Mouse (Mus musculus): Measurements from ENCODE around the gene Psmb9. TPM values are rescaled to one million over a fixed set of nuclear protein-coding genes. Genes with fewer than 3 reads are reported as not detected.

The Psmb9 gene
- polyA plus RNA-seq, 1 experiment from 2014 or later: 1.3 TPM

GRCm38 (mm10) chr17:34217216-34217928 lies 29.8 kb upstream of the Psmb9 start:
- Histone ChIP-seq H3K4me1 (peaks cover 7% of the 10 kb centered on the region; the same call in 1 of the 2 replicates), H3K9me3 (peaks cover 9% of the 10 kb centered on the region), H3K27ac (no peak overlapping the region), H3K4me3 (no peak overlapping the region), H3K27me3 (ENCODE audit: poor library complexity, severe bottlenecking) (peaks cover 36% of the 10 kb centered on the region), H3K36me3 (replicated peaks) (no peaks in the 10 kb centered on the region)
- no peak for DNase-seq (ENCODE audit: extremely low spot score, low spot score)
- WGBS: 87% methylated on average over 8 of the region's 8 CpGs

- Histone ChIP-seq H3K4me3 (no peak overlapping the region), H3K27ac (no peak overlapping the region), H3K4me1 (peaks cover 15% of the 10 kb centered on the region), H3K27me3 (ENCODE audit: poor library complexity, severe bottlenecking) (peaks cover 58% of the 10 kb centered on the region), H3K9me3 (peaks cover 9% of the 10 kb centered on the region), H3K36me3 (replicated peaks) (no peaks in the 10 kb centered on the region)
- DNase-seq (ENCODE audit: extremely low spot score, low spot score): no peak
- 86% methylated on average over 12 of the region's 12 CpGs for WGBS
These were observed 27.6 kb upstream of the Psmb9 start for GRCm38 (mm10) chr17:34215176-34215575.

GRCm38 (mm10) chr17:34213936-34214335 lies 26.4 kb upstream of the Psmb9 start:
- Histone ChIP-seq H3K27me3 (ENCODE audit: poor library complexity, severe bottlenecking) (peaks cover 61% of the 10 kb centered on the region), H3K9me3 (peaks cover 9% of the 10 kb centered on the region), H3K4me1 (peaks cover 15% of the 10 kb centered on the region), H3K36me3 (replicated peaks) (no peaks in the 10 kb centered on the region), H3K27ac (no peak overlapping the region), H3K4me3 (no peak overlapping the region)
- no peak for DNase-seq (ENCODE audit: extremely low spot score, low spot score)
- 49% methylated on average over 21 of the region's 21 CpGs for WGBS

GRCm38 (mm10) chr17:34211746-34212365 lies 24.3 kb upstream of the Psmb9 start:
- no peak for DNase-seq (ENCODE audit: extremely low spot score, low spot score)
- Histone ChIP-seq H3K4me3 (no peak overlapping the region; the same call in 1 of the 2 replicates), H3K36me3 (replicated peaks) (no peaks in the 10 kb centered on the region), H3K27me3 (ENCODE audit: poor library complexity, severe bottlenecking) (peaks cover 79% of the 10 kb centered on the region), H3K27ac (no peak overlapping the region), H3K9me3 (peaks cover 4% of the 10 kb centered on the region; the same call in 1 of the 2 replicates), H3K4me1 (peaks cover 15% of the 10 kb centered on the region)
- 17% methylated on average over 23 of the region's 23 CpGs for WGBS

- H3K36me3 ChIP-seq (replicated peaks): no peaks in the 10 kb centered on the region
- no peak overlapping the region for H3K4me3 ChIP-seq
- H3K27ac ChIP-seq: no peak overlapping the region
- H3K27me3 ChIP-seq (ENCODE audit: poor library complexity, severe bottlenecking): peaks cover 88% of the 10 kb centered on the region
- 84% methylated on average over 3 of the region's 3 CpGs for WGBS
- peaks cover 15% of the 10 kb centered on the region for H3K4me1 ChIP-seq
- H3K9me3 ChIP-seq: peaks cover 4% of the 10 kb centered on the region; the same call in 1 of the 2 replicates
- DNase-seq (ENCODE audit: extremely low spot score, low spot score): no peak
These were observed 23.0 kb upstream of the Psmb9 start for GRCm38 (mm10) chr17:34210599-34210998.

GRCm38 (mm10) chr17:34209680-34210079 lies 22.1 kb upstream of the Psmb9 start:
- 37% methylated on average over 3 of the region's 3 CpGs for WGBS
- Histone ChIP-seq H3K27me3 (ENCODE audit: poor library complexity, severe bottlenecking) (peaks cover 88% of the 10 kb centered on the region), H3K27ac (no peak overlapping the region), H3K4me1 (peaks cover 24% of the 10 kb centered on the region), H3K36me3 (replicated peaks) (no peaks in the 10 kb centered on the region), H3K4me3 (no peak overlapping the region), H3K9me3 (peaks cover 4% of the 10 kb centered on the region; the same call in 1 of the 2 replicates)
- DNase-seq (ENCODE audit: extremely low spot score, low spot score): no peak

GRCm38 (mm10) chr17:34208421-34208820 lies 20.9 kb upstream of the Psmb9 start:
- peaks cover 20% of the 10 kb centered on the region for H3K4me1 ChIP-seq
- no peaks in the 10 kb centered on the region for H3K36me3 ChIP-seq (replicated peaks)
- peaks cover 4% of the 10 kb centered on the region; the same call in 1 of the 2 replicates for H3K9me3 ChIP-seq
- no peak overlapping the region for H3K4me3 ChIP-seq
- H3K27ac ChIP-seq: no peak overlapping the region
- 18% methylated on average over 10 of the region's 10 CpGs for WGBS
- peaks cover 86% of the 10 kb centered on the region for H3K27me3 ChIP-seq (ENCODE audit: poor library complexity, severe bottlenecking)
- DNase-seq (ENCODE audit: extremely low spot score, low spot score): no peak

GRCm38 (mm10) chr17:34207866-34208265 lies 20.3 kb upstream of the Psmb9 start:
- H3K36me3 ChIP-seq (replicated peaks): no peaks in the 10 kb centered on the region
- no peak overlapping the region for H3K4me3 ChIP-seq
- peaks cover 86% of the 10 kb centered on the region for H3K27me3 ChIP-seq (ENCODE audit: poor library complexity, severe bottlenecking)
- H3K9me3 ChIP-seq: peaks cover 4% of the 10 kb centered on the region; the same call in 1 of the 2 replicates
- H3K4me1 ChIP-seq: peaks cover 20% of the 10 kb centered on the region
- H3K27ac ChIP-seq: no peak overlapping the region
- DNase-seq (ENCODE audit: extremely low spot score, low spot score): no peak
- WGBS: 95% methylated on average over 9 of the region's 9 CpGs

GRCm38 (mm10) chr17:34207456-34207855 lies 19.9 kb upstream of the Psmb9 start:
- Histone ChIP-seq H3K9me3 (peaks cover 4% of the 10 kb centered on the region; the same call in 1 of the 2 replicates), H3K4me1 (peaks cover 20% of the 10 kb centered on the region), H3K27me3 (ENCODE audit: poor library complexity, severe bottlenecking) (peaks cover 86% of the 10 kb centered on the region), H3K4me3 (no peak overlapping the region), H3K27ac (no peak overlapping the region), H3K36me3 (replicated peaks) (no peaks in the 10 kb centered on the region)
- no peak for DNase-seq (ENCODE audit: extremely low spot score, low spot score)
- WGBS: 66% methylated on average over 3 of the region's 3 CpGs

GRCm38 (mm10) chr17:34206731-34207130 lies 19.2 kb upstream of the Psmb9 start:
- DNase-seq (ENCODE audit: extremely low spot score, low spot score): no peak

GRCm38 (mm10) chr17:34205746-34206176 lies 18.2 kb upstream of the Psmb9 start:
- Histone ChIP-seq H3K9me3 (peaks cover 4% of the 10 kb centered on the region; the same call in 1 of the 2 replicates), H3K4me1 (peaks cover 13% of the 10 kb centered on the region), H3K27me3 (ENCODE audit: poor library complexity, severe bottlenecking) (peaks cover 81% of the 10 kb centered on the region), H3K4me3 (peak overlapping the region; percentile 70), H3K27ac (no peak overlapping the region), H3K36me3 (replicated peaks) (no peaks in the 10 kb centered on the region)
- no peak for DNase-seq (ENCODE audit: extremely low spot score, low spot score)
- WGBS: 18% methylated on average over 9 of the region's 9 CpGs

More at GRCm38 (mm10) chr17:34206731-34207130, 19.2 kb upstream of the Psmb9 start:
- no peak overlapping the region for H3K4me3 ChIP-seq
- H3K36me3 ChIP-seq (replicated peaks): no peaks in the 10 kb centered on the region
- 91% methylated on average over 5 of the region's 5 CpGs for WGBS
- no peak overlapping the region for H3K27ac ChIP-seq
- H3K4me1 ChIP-seq: peaks cover 16% of the 10 kb centered on the region
- peaks cover 4% of the 10 kb centered on the region; the same call in 1 of the 2 replicates for H3K9me3 ChIP-seq
- peaks cover 81% of the 10 kb centered on the region for H3K27me3 ChIP-seq (ENCODE audit: poor library complexity, severe bottlenecking)

GRCm38 (mm10) chr17:34205021-34205745 lies 17.6 kb upstream of the Psmb9 start:
- Histone ChIP-seq H3K4me1 (peaks cover 13% of the 10 kb centered on the region), H3K9me3 (peaks cover 4% of the 10 kb centered on the region; the same call in 1 of the 2 replicates), H3K27me3 (ENCODE audit: poor library complexity, severe bottlenecking) (peaks cover 81% of the 10 kb centered on the region), H3K36me3 (replicated peaks) (no peaks in the 10 kb centered on the region), H3K4me3 (peak overlapping the region; percentile 70), H3K27ac (0 out of 2 replicates have a peak overlapping the region, but pooled peaks have one; percentile 56)
- 11% methylated on average over 18 of the region's 18 CpGs for WGBS
- no peak for DNase-seq (ENCODE audit: extremely low spot score, low spot score)
